Mouse (Mus musculus) hindbrain, postnatal 0 days (tissue): ENCODE results near the gene Ptpre. TPM values are rescaled to one million over a fixed set of nuclear protein-coding genes. Genes with fewer than 3 reads are reported as not detected.
A peak's percentile ranks its signal among the peaks of the same experiment; 100 is the strongest.
"Not testable (repeated sequence)": the region's sequence is repeated elsewhere in the genome, so short reads cannot be mapped to it uniquely, and the experiment has no call there.

Experiments
- ATAC-seq: fragments of 200-750 bp; cut with Nextera tagmentation; 2 replicates; pipeline ENCODE4 v1.8.0; 2017; ENCODE audit warnings: mild to moderate bottlenecking, moderate TSS enrichment, moderate library complexity
- DNase-seq: peaks from one replicate; pipeline ENCODE4 v3.0.0-alpha.2; 2015; ENCODE audit warnings: low spot score
- H3K27ac ChIP-seq: fragments of 300-500 bp; sonication (generic); 2 replicates; pipeline ENCODE4 v1.5.1; 2014; ENCODE audit warnings: mild to moderate bottlenecking
- H3K27me3 ChIP-seq: fragments of 300-500 bp; sonication (generic); 2 replicates; pipeline ENCODE4 v1.6.1; 2014; ENCODE audit warnings: low read length, mixed read lengths; ENCODE audit not compliant: insufficient read depth
- H3K36me3 ChIP-seq: fragments of 300-500 bp; sonication (generic); 2 replicates; pipeline ENCODE4 v1.6.1; 2014; ENCODE audit warnings: low read length, mixed read lengths; ENCODE audit not compliant: insufficient read depth
- H3K4me1 ChIP-seq: fragments of 300-500 bp; sonication (generic); 2 replicates; pipeline ENCODE4 v1.6.1; 2014; ENCODE audit warnings: antibody characterized with exemption, low read length, mixed read lengths; ENCODE audit not compliant: insufficient read depth
- H3K4me2 ChIP-seq: fragments of 300-500 bp; sonication (generic); 2 replicates; pipeline ENCODE4 v1.6.1; 2014; ENCODE audit warnings: low read depth, mild to moderate bottlenecking, low read length, moderate library complexity, mixed read lengths
- H3K4me3 ChIP-seq: fragments of 300-500 bp; sonication (generic); 2 replicates; pipeline ENCODE4 v1.5.1; 2014; ENCODE audit warnings: low read length
- H3K9ac ChIP-seq: fragments of 300-500 bp; sonication (generic); replicated peaks from 2 replicates; pipeline ENCODE4 v1.6.1; 2014; ENCODE audit warnings: mild to moderate bottlenecking, low read length, moderate library complexity, mixed read lengths
- H3K9me3 ChIP-seq: fragments of 300-500 bp; sonication (generic); 2 replicates; pipeline ENCODE4 v1.6.1; 2016; ENCODE audit warnings: low read length, mixed read lengths
- CTCF ChIP-seq: IDR thresholded peaks from 2 replicates; pipeline ENCODE4 v1.5.1; 2016; ENCODE audit warnings: antibody characterized with exemption, control low read depth, low read depth
- WGBS: fragments of 180-500 bp; shearing (Covaris S2); extraction: QIAGEN DNeasy Blood & Tissue Kit; methylation state at CpG from one replicate; pipeline ENCODE4 v1.1.7; 2014; 5-methylcytosine and 5-hydroxymethylcytosine counted together
- polyA plus RNA-seq: library from polyadenylated mRNA; unstranded; fragments of >200 nt; fragmentation: Nextera tagmentation; extraction: Ambion mirVana; gene quantifications from 2 replicates; pipeline ENCODE4 v1.2.1, GENCODE M21; 2015
- total RNA-seq: library from RNA; depleted of rRNA; stranded (reverse); fragments of >200 nt; gene quantifications from 2 replicates; pipeline ENCODE4 v1.2.3, GENCODE M21; 2014

Ptpre gene
- total and polyA plus RNA-seq, 2 experiments from 2014 or later, result 8.2 to 12.4 TPM

- no peak overlapping the region for H3K9ac ChIP-seq
- H3K27ac ChIP-seq, result peak overlapping the region; percentile 54; the same call in 1 of the 2 replicates
- H3K27me3 ChIP-seq, result no peaks in the 10 kb centered on the region
- 49% methylated on average over 10 of the region's 10 CpGs for WGBS
- H3K4me1 ChIP-seq, result peaks cover 5% of the 10 kb centered on the region; the same call in 1 of the 2 replicates
- no peak overlapping the region for H3K4me3 ChIP-seq
- no peaks in the 10 kb centered on the region for H3K9me3 ChIP-seq
- DNase-seq, result peak; percentile 52
- no peak overlapping the region for H3K4me2 ChIP-seq
- no peaks in the 10 kb centered on the region for H3K36me3 ChIP-seq
- no peak for TF ChIP-seq CTCF
- peak; percentile 64 for ATAC-seq
These were observed 34.8 kb downstream of the Ptpre start for GRCm38 (mm10) chr7:135571951-135572559.

GRCm38 (mm10) chr7:135575319-135576069, 38.2 kb downstream of the Ptpre start:
- not testable (repeated sequence) for H3K9me3 ChIP-seq, H3K27ac ChIP-seq, H3K4me2 ChIP-seq, H3K9ac ChIP-seq, H3K4me1 ChIP-seq, ATAC-seq, H3K4me3 ChIP-seq, H3K36me3 ChIP-seq, DNase-seq, H3K27me3 ChIP-seq
- 91% methylated on average over 7 of the region's 7 CpGs for WGBS

- Histone ChIP-seq H3K9ac (no peak overlapping the region), H3K4me3 (no peak overlapping the region), H3K27ac (no peak overlapping the region), H3K9me3 (no peaks in the 10 kb centered on the region), H3K36me3 (no peaks in the 10 kb centered on the region), H3K4me1 (peaks cover 5% of the 10 kb centered on the region; the same call in 1 of the 2 replicates), H3K27me3 (no peaks in the 10 kb centered on the region), H3K4me2 (no peak overlapping the region)
- 90% methylated on average over 3 of the region's 3 CpGs for WGBS
- TF ChIP-seq CTCF, result no peak
- ATAC-seq (no peak), DNase-seq (no peak)
These were observed 39.0 kb downstream of the Ptpre start for GRCm38 (mm10) chr7:135576329-135576728.

- H3K4me2 ChIP-seq, result no peak overlapping the region
- no peaks in the 10 kb centered on the region for H3K27me3 ChIP-seq
- no peak overlapping the region for H3K9ac ChIP-seq
- ATAC-seq (peak; percentile 70; the same call in 1 of the 2 replicates), DNase-seq (peak; percentile 40)
- no peak for TF ChIP-seq CTCF
- no peaks in the 10 kb centered on the region for H3K36me3 ChIP-seq
- no peak overlapping the region for H3K4me3 ChIP-seq
- 72% methylated on average over 16 of the region's 16 CpGs for WGBS
- no peak overlapping the region for H3K27ac ChIP-seq
- peaks cover 2% of the 10 kb centered on the region; the same call in 1 of the 2 replicates for H3K4me1 ChIP-seq
- H3K9me3 ChIP-seq, result no peaks in the 10 kb centered on the region
These were observed 41.5 kb downstream of the Ptpre start for GRCm38 (mm10) chr7:135578715-135579325.

GRCm38 (mm10) chr7:135580306-135581091, 43.2 kb downstream of the Ptpre start:
- no peak overlapping the region for H3K9ac ChIP-seq
- ATAC-seq (no peak), DNase-seq (no peak)
- 69% methylated on average over 7 of the region's 7 CpGs for WGBS
- TF ChIP-seq CTCF, result no peak
- H3K36me3 ChIP-seq, result no peaks in the 10 kb centered on the region
- no peak overlapping the region for H3K4me3 ChIP-seq
- H3K4me2 ChIP-seq, result no peak overlapping the region
- H3K27ac ChIP-seq, result no peak overlapping the region
- no peaks in the 10 kb centered on the region for H3K27me3 ChIP-seq
- peaks cover 4% of the 10 kb centered on the region; the same call in 1 of the 2 replicates for H3K4me1 ChIP-seq
- H3K9me3 ChIP-seq, result no peaks in the 10 kb centered on the region

GRCm38 (mm10) chr7:135581128-135581527, 43.8 kb downstream of the Ptpre start:
- Histone ChIP-seq H3K9ac (no peak overlapping the region), H3K4me1 (peaks cover 4% of the 10 kb centered on the region; the same call in 1 of the 2 replicates), H3K4me2 (no peak overlapping the region), H3K4me3 (no peak overlapping the region), H3K27ac (no peak overlapping the region), H3K27me3 (no peaks in the 10 kb centered on the region), H3K9me3 (no peaks in the 10 kb centered on the region), H3K36me3 (no peaks in the 10 kb centered on the region)
- 89% methylated on average over 5 of the region's 5 CpGs for WGBS
- TF ChIP-seq CTCF, result no peak
- no peak for ATAC-seq
- no peak for DNase-seq
